Mouse (Mus musculus) embryonic fibroblast, embryonic 13.5 days (primary cell): Measurements from ENCODE around the gene Vkorc1l1.
A peak's percentile ranks its signal among the peaks of the same experiment; 100 is the strongest.

Experiments used
- CTCF ChIP-seq: IDR thresholded peaks from 2 replicates; pipeline ENCODE4 v1.5.1; 2011; ENCODE audit warnings: mild to moderate bottlenecking, control low read depth, low read length, moderate library complexity, borderline replicate concordance; ENCODE audit not compliant: insufficient read depth
- POLR2A ChIP-seq: IDR thresholded peaks from 2 replicates; pipeline ENCODE4 v1.6.1; 2011; ENCODE audit warnings: low read depth, mild to moderate bottlenecking, control low read depth, low read length, moderate library complexity

- TF ChIP-seq CTCF (0 out of 2 replicates have a peak, but pooled peaks have one; percentile 13), POLR2A (peak; percentile 72)
Measured at GRCm38 (mm10) chr5:129908242-129908965, 33.4 kb upstream of the Vkorc1l1 start, which contains the start of gene Nupr1l.
